Mouse (Mus musculus) hindbrain, embryonic 14.5 days (tissue): ENCODE results near the gene Grik3. TPM values are rescaled to one million over a fixed set of nuclear protein-coding genes. Genes with fewer than 3 reads are reported as not detected.

Experiments
- ATAC-seq: fragments of 200-750 bp; cut with Nextera tagmentation; 2 replicates; pipeline ENCODE4 v1.8.0; 2017; ENCODE audit warnings: moderate number of reproducible peaks, mild to moderate bottlenecking, moderate TSS enrichment, moderate library complexity; ENCODE audit not compliant: low FRiP score
- DNase-seq: peaks from one replicate; pipeline ENCODE4 v3.0.0-alpha.2; 2015; ENCODE audit warnings: low spot score
- H3K27ac ChIP-seq: fragments of 300-500 bp; sonication (generic); 2 replicates; pipeline ENCODE4 v1.5.1; 2014; ENCODE audit warnings: mild to moderate bottlenecking, moderate library complexity
- H3K27me3 ChIP-seq: fragments of 300-500 bp; sonication (generic); 2 replicates; pipeline ENCODE4 v1.6.1; 2014; ENCODE audit warnings: mild to moderate bottlenecking, low read length, mixed read lengths; ENCODE audit not compliant: control insufficient read depth, insufficient read depth
- H3K36me3 ChIP-seq: fragments of 300-500 bp; sonication (generic); replicated peaks from 2 replicates; pipeline ENCODE4 v1.6.1; 2014; ENCODE audit not compliant: control insufficient read depth, insufficient read depth
- H3K4me1 ChIP-seq: fragments of 300-500 bp; sonication (generic); replicated peaks from 2 replicates; pipeline ENCODE4 v1.6.1; 2014; ENCODE audit warnings: antibody characterized with exemption, low read length, mixed read lengths; ENCODE audit not compliant: control insufficient read depth, insufficient read depth
- H3K4me2 ChIP-seq: fragments of 300-500 bp; sonication (generic); replicated peaks from 2 replicates; pipeline ENCODE4 v1.6.1; 2014; ENCODE audit warnings: mild to moderate bottlenecking, moderate library complexity
- H3K4me3 ChIP-seq: fragments of 300-500 bp; sonication (generic); replicated peaks from 2 replicates; pipeline ENCODE4 v1.5.1; 2014; ENCODE audit warnings: mild to moderate bottlenecking, low read length
- H3K9ac ChIP-seq: fragments of 300-500 bp; sonication (generic); 2 replicates; pipeline ENCODE4 v1.6.1; 2014
- H3K9me3 ChIP-seq: fragments of 300-500 bp; sonication (generic); 2 replicates; pipeline ENCODE4 v1.6.1; 2016; ENCODE audit warnings: low read length; ENCODE audit not compliant: control insufficient read depth
- WGBS: fragments of 180-500 bp; shearing (Covaris S2); extraction: QIAGEN DNeasy Blood & Tissue Kit; methylation state at CpG from one replicate; pipeline ENCODE4 v1.1.7; 2014; 5-methylcytosine and 5-hydroxymethylcytosine counted together
- polyA plus RNA-seq: library from polyadenylated mRNA; unstranded; fragments of >200 nt; fragmentation: Nextera tagmentation; extraction: Ambion mirVana; gene quantifications from 2 replicates; pipeline ENCODE4 v1.2.1, GENCODE M21; 2014

The Grik3 gene
- polyA plus RNA-seq, 1 experiment from 2014 or later, result 6.0 TPM

DNA sequence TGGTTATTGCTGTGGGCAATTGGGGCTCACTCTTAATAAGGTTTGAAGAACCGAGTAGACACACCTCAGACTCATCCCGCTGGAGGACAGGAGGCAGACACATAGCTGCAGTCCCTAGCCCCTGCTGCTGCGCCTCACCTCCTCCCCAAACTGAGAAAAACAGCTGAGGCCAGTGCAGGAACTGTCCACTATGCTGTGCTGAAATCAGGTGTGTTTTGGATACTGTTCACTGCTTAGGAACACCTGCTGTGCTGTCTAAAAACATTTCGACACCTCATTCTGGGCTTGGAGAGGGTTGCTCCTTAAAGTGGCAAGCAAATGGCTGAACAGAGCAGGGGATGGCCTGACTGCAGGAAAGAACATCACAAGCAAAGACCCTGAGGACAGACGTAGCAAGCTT is 57.7 kb downstream of the Grik3 start:
- DNase-seq (no peak), ATAC-seq (no peak)
- H3K27me3 ChIP-seq, result no peaks in the 10 kb centered on the region
- H3K4me1 ChIP-seq, result peaks cover 18% of the 10 kb centered on the region
- 76% methylated on average over 5 of the region's 5 CpGs for WGBS
- no peak overlapping the region for H3K9ac ChIP-seq
- no peak overlapping the region for H3K27ac ChIP-seq
- H3K36me3 ChIP-seq, result no peaks in the 10 kb centered on the region
- no peaks in the 10 kb centered on the region for H3K9me3 ChIP-seq
- H3K4me2 ChIP-seq, result no peak overlapping the region
- no peak overlapping the region for H3K4me3 ChIP-seq

- no peaks in the 10 kb centered on the region for H3K9me3 ChIP-seq
- no peak overlapping the region for H3K4me3 ChIP-seq
- H3K36me3 ChIP-seq, result no peaks in the 10 kb centered on the region
- H3K4me1 ChIP-seq, result 0 out of 2 replicates have a peak, but pooled peaks cover 3% of the 10 kb centered on the region
- ATAC-seq, result no peak
- H3K4me2 ChIP-seq, result no peak overlapping the region
- no peak overlapping the region for H3K9ac ChIP-seq
- no peaks in the 10 kb centered on the region for H3K27me3 ChIP-seq
- H3K27ac ChIP-seq, result no peak overlapping the region
- DNase-seq, result no peak
- WGBS, result 92% methylated on average over 9 of the region's 9 CpGs
Observed at GRCm38 (mm10) chr4:125553754-125554153, 63.3 kb downstream of the Grik3 start.

DNA sequence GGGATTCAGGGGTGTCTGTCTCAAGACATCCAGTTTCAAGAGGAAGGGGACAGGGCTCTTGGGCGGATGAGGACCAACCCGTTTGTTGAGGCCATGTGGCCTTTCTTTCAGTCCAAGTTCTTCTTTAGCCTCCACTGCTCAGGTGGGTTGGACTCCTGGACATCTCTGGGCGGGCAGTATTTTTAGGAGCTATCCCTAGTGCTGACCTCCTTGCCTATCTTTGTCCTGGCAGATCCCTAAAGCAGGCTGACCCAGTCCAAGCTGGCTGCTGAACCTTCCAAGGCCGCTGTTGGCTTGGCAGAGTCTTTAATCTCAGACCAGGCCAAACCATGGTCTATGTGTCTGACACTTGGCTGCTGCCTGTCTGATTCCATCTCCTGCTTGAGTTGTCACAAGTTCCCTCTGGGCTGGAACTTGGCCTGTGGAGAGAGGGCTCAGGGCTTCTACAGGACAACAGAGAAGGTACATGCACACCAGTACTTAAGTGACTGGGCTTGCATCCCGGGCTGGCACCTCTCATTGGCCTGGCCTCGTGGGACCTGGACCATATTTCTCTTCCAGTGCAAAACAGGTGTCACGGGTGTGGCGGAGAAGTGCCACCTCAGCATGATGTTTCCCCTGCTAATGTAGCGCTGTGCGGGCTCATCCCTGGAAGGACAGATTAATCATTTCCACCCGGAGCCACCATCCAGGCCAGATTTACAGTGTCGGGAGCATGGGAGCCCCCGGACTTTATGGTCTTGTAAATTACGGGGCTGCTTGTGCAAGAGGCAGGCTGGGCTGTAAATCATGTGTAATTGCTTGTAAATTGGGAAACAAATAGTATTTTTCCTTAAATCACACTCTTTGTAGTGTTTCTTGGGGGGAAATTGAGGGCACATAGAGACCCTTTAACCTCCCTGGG is 66.2 kb downstream of the Grik3 start:
- Histone ChIP-seq H3K27ac (no peak overlapping the region), H3K9ac (no peak overlapping the region), H3K27me3 (no peaks in the 10 kb centered on the region), H3K9me3 (no peaks in the 10 kb centered on the region), H3K4me1 (peaks cover 17% of the 10 kb centered on the region), H3K36me3 (no peaks in the 10 kb centered on the region), H3K4me3 (no peak overlapping the region), H3K4me2 (no peak overlapping the region)
- 78% methylated on average over 14 of the region's 14 CpGs for WGBS
- DNase-seq (no peak), ATAC-seq (no peak)

- ATAC-seq (0 out of 2 replicates have a peak, but pooled peaks have one; percentile 32), DNase-seq (no peak)
- WGBS, result 48% methylated on average over 5 of the region's 5 CpGs
- H3K4me2 ChIP-seq, result no peak overlapping the region
- no peak overlapping the region for H3K4me3 ChIP-seq
- no peaks in the 10 kb centered on the region for H3K36me3 ChIP-seq
- no peak overlapping the region for H3K27ac ChIP-seq
- H3K9ac ChIP-seq, result no peak overlapping the region
- H3K9me3 ChIP-seq, result no peaks in the 10 kb centered on the region
- peaks cover 39% of the 10 kb centered on the region for H3K4me1 ChIP-seq
- H3K27me3 ChIP-seq, result no peaks in the 10 kb centered on the region
Observed at GRCm38 (mm10) chr4:125559564-125559963, 69.1 kb downstream of the Grik3 start.

DNA sequence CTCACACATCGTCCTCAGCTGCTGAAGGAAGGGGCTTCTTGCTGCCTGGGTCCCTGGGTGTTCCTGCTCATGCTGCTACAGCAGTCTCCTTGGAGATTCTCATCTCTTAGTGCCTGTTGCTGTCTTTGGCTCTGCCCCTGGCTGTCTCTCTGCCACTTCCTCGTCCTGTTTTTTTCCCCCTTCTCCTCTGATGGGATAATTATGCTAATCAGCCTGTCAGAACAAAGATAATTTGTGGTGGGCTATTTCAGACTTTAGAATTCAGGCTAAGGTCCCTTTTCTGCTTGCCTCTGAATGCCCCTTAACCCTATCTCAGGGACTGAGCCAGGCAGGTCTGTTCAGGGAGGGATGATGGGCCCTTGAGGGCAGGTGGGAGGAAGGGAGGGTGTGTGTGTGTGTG is 70.3 kb downstream of the Grik3 start:
- H3K9ac ChIP-seq, result no peak overlapping the region
- DNase-seq (no peak), ATAC-seq (no peak)
- H3K36me3 ChIP-seq, result no peaks in the 10 kb centered on the region
- no peak overlapping the region for H3K4me3 ChIP-seq
- WGBS, result 7% methylated on average over 2 of the region's 2 CpGs
- H3K27me3 ChIP-seq, result no peaks in the 10 kb centered on the region
- H3K27ac ChIP-seq, result no peak overlapping the region
- H3K4me2 ChIP-seq, result no peak overlapping the region
- H3K4me1 ChIP-seq, result peaks cover 40% of the 10 kb centered on the region
- no peaks in the 10 kb centered on the region for H3K9me3 ChIP-seq

GRCm38 (mm10) chr4:125563579-125563978 is 73.1 kb downstream of the Grik3 start:
- no peak for DNase-seq
- no peak overlapping the region for H3K27ac ChIP-seq
- H3K9me3 ChIP-seq, result no peaks in the 10 kb centered on the region
- H3K36me3 ChIP-seq, result no peaks in the 10 kb centered on the region
- no peaks in the 10 kb centered on the region for H3K27me3 ChIP-seq
- ATAC-seq, result no peak
- H3K9ac ChIP-seq, result no peak overlapping the region
- peaks cover 42% of the 10 kb centered on the region for H3K4me1 ChIP-seq
- 64% methylated on average over 10 of the region's 10 CpGs for WGBS
- H3K4me2 ChIP-seq, result no peak overlapping the region
- H3K4me3 ChIP-seq, result no peak overlapping the region

GRCm38 (mm10) chr4:125564008-125564710 is 73.7 kb downstream of the Grik3 start:
- 46% methylated on average over 17 of the region's 17 CpGs for WGBS
- H3K4me2 ChIP-seq, result no peak overlapping the region
- ATAC-seq (no peak), DNase-seq (no peak)
- H3K27ac ChIP-seq, result no peak overlapping the region
- no peaks in the 10 kb centered on the region for H3K27me3 ChIP-seq
- H3K9ac ChIP-seq, result no peak overlapping the region
- no peaks in the 10 kb centered on the region for H3K9me3 ChIP-seq
- no peak overlapping the region for H3K4me3 ChIP-seq
- peaks cover 42% of the 10 kb centered on the region for H3K4me1 ChIP-seq
- H3K36me3 ChIP-seq, result no peaks in the 10 kb centered on the region

DNA sequence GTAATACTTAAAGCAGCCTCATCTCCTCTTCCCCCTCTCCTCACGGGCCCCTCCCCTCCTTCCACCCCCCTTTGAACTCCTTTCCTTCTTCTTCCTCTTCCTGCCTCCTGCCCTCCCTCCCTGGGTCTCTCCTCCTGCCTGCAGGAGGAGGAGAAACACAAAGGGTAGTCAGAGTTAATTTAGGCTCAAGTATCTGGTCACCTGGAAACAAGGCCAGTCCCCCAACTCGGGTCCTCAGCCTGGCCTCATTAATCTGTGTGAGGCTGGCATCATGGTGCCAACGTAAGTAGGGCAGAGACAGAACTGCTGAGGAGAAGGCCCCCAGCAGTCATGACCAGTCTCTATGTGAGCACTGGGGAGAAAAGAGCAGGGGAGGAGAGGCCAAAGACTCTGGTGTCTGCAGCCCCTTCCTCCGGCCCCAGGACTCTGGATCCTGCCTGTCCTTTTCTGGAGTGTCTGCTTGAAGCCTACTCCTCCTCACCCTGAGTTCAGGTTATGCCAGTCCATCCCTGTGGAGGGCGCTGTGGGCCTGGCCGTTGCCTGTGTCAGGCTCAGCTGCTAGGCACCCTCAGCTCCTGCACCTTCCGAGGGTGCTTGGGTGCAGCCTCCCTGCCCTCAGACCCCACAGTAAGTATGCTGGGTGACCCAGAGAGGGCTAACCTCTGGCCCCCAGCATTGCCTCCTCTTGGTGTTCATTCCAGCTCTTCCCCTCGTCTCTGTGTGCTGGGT is 75.4 kb downstream of the Grik3 start:
- Histone ChIP-seq H3K27ac (no peak overlapping the region), H3K4me3 (no peak overlapping the region), H3K4me1 (peaks cover 28% of the 10 kb centered on the region), H3K36me3 (no peaks in the 10 kb centered on the region), H3K4me2 (no peak overlapping the region), H3K9ac (no peak overlapping the region), H3K9me3 (no peaks in the 10 kb centered on the region), H3K27me3 (no peaks in the 10 kb centered on the region)
- no peak for DNase-seq
- 57% methylated on average over 7 of the region's 8 CpGs for WGBS
- ATAC-seq, result no peak

- WGBS, result 66% methylated on average over 6 of the region's 6 CpGs
- H3K9ac ChIP-seq, result no peak overlapping the region
- no peak overlapping the region for H3K27ac ChIP-seq
- DNase-seq (no peak), ATAC-seq (no peak)
- H3K36me3 ChIP-seq, result no peaks in the 10 kb centered on the region
- H3K4me3 ChIP-seq, result no peak overlapping the region
- no peak overlapping the region for H3K4me2 ChIP-seq
- H3K4me1 ChIP-seq, result peaks cover 35% of the 10 kb centered on the region
- no peaks in the 10 kb centered on the region for H3K9me3 ChIP-seq
- H3K27me3 ChIP-seq, result no peaks in the 10 kb centered on the region
Observed at GRCm38 (mm10) chr4:125568210-125568609, 77.7 kb downstream of the Grik3 start.
